Mouse (Mus musculus) C2C12 (cell line): ENCODE measurements at regions not wholly inside any gene's neighbourhood (a gene's known extent, or its start where the extent isn't known, plus 50 kb on each side); places are given as distances from the start of the nearest gene placed in this dataset.

Source experiments
- CEBPB ChIP-seq: IDR thresholded peaks from one replicate; pipeline ENCODE4 v1.6.1; 2011; ENCODE audit warnings: low read depth, mild to moderate bottlenecking, control low read depth, moderate library complexity
- CTCF ChIP-seq: IDR thresholded peaks from one replicate; pipeline ENCODE4 v1.5.1; 2011; ENCODE audit not compliant: control insufficient read depth, insufficient read depth, insufficient read length
- MAX ChIP-seq: IDR thresholded peaks from one replicate; pipeline ENCODE4 v1.6.1; 2011; ENCODE audit warnings: mild to moderate bottlenecking, control low read depth
- MYOD1 ChIP-seq: IDR thresholded peaks from one replicate; pipeline ENCODE4 v1.6.1; 2011; ENCODE audit warnings: low read depth; ENCODE audit not compliant: control insufficient read depth, insufficient read length
- MYOG ChIP-seq: IDR thresholded peaks from one replicate; pipeline ENCODE4 v1.6.1; 2011; ENCODE audit not compliant: control insufficient read depth, insufficient read length; ENCODE audit errors: extremely low read depth
- USF1 ChIP-seq: IDR thresholded peaks from one replicate; pipeline ENCODE4 v1.6.1; 2011; ENCODE audit warnings: low read depth, mild to moderate bottlenecking, control low read depth, moderate library complexity

DNA sequence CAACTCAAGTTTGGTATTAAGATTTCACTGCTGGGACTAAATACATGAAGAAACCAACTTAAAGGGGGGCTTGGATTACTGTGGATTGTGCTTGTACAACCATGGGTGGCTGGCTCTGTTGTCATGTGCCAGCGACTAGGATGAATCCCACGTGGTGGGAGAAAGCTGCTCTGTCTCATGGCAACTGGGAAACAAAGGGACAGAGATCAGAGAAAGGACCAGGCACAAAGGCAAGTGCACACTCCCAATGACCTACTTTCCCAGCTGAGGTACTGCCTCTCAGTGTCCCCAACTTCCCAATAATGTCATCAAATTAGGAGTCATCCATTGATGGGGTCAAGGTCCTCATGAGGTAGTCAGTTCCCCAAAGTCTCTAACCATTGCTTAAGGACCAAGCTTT, 337.4 kb downstream of the Rps24 start:
- TF ChIP-seq CTCF (no peak), MAX (no peak), MYOG (no peak), MYOD1 (no peak), USF1 (no peak), CEBPB (no peak)
